Mouse (Mus musculus) cerebellum, adult 9-10 months (tissue): ENCODE data around the gene Smad6.

Experiments used
- DNase-seq: peaks from one replicate; pipeline ENCODE4 v3.0.0; 2022

Gene Smad6

GRCm38 (mm10) chr9:63959129-63959932 is 62.5 kb downstream of the Smad6 start:
- no peak for DNase-seq

DNA sequence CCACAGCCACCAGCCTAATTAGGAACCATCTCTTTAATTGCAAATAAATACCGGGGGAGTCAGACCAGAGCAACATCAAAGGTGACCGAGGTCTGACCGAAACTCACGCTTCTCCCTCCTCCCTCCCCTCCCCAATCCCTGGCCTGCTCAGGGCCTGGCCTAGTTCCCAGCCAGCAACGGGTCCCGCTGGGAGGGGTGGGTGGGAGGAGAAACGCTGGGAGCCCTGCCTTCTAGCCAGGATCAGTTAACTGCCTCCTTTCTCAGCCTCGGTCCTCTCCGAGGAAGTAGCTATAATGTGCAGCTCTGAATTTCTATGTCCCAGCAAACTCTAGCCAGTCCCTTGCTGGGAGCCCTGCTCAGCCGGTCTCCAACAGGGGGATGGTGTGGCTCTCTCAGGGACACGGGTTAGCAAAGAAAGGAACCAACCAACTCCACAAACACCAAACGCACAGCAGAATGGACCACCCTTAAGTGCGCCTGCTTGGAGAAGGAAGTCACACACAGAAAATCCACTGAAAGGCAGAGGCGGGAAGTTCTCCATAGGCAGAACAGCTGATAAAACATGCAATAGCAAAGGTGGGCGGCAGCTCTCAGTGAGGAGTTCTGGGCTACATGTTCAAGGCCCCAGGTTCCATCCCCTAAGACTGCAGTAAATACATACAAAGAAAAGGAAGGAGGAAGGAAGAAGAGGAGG is 63.4 kb downstream of the Smad6 start:
- no peak for DNase-seq

DNA sequence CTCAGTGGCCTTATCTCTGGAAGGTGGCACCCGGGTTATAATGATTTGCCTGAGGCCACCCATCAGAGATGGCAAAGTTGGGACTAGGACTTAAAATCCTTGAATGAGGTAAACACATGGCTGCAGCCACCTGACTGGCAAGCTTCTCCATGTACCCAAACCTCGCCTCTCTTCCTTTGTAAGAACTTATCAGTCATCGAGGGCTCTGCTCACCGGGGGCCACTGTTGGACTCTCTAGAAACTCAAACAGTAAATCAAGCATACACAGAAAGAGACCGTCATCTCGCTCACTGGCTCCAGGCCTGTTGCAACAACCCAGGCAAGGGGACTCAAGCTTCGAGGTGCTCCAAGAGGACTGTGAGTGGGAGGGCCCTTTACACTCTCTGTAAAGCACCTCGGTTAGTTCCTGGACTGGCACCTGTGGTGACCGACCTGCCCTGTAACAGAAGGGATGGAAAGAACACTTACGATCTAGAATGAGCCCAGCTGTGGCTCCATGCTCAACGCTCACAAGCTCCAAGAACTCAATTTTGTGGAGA is 64.1 kb downstream of the Smad6 start:
- no peak for DNase-seq

- peak; percentile 31 for DNase-seq
Observed at GRCm38 (mm10) chr9:63956052-63956451, 65.8 kb downstream of the Smad6 start.

DNA sequence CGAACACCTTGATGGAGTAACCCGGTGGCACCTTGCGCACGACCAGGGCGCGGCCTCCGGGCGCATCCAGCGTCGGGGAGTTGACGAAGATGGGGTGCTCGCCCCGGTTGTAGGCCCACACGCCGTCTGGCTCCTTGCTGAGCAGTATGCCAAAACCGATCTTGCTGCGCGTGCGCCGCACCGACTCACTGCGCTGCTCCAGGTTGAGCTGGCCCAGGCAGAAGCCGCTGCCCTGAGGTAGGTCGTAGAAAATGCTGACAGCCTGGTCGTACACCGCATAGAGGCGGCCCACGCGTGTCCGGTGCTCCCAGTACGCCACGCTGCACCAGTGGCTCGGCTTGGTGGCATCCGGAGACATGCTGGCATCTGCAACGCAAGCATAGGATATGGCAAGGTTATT is 68.2 kb downstream of the Smad6 start:
- DNase-seq = no peak

GRCm38 (mm10) chr9:63952591-63952990 is 69.3 kb downstream of the Smad6 start:
- DNase-seq = no peak

- no peak for DNase-seq
Observed at GRCm38 (mm10) chr9:63950357-63950756, 71.5 kb downstream of the Smad6 start.

DNA sequence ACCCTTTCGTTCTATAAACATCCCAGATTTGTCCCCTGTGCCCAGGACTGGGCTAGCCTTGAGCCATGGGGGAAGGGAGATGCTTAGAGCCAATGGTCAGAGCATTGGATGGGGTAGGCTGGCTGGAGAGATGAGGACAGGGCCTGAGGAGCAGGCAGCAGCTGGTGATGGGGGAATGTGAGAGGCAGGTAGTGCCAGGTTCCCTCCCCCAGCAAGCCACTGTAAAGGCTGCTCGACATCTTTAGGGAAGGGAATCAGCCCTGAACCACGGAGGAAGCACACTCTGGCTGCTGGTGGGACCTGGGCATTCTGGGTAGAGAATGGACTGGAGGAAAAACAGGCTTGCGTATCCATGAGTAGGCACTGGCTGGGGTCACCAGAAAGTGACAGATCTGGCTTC is 72.5 kb downstream of the Smad6 start:
- no peak for DNase-seq

DNA sequence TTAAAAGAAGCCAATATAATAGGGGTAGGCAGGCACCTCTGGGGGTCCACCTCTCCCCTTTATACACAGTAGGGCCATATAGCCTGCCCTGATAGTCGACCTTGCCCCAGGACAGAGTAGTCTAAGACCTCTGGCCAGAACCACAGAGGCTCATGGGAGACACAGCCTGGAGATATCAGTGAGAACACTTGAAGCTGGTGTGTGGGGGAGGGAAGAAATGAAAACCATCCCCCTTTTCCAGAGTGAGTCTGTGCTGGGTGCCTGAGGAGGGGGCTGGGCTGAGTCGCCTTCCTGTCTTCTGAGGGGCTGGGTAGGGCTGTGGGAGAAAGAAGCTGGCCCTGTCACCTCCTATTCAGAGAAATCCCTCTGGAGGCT is 79.3 kb downstream of the Smad6 start:
- DNase-seq = no peak

DNA sequence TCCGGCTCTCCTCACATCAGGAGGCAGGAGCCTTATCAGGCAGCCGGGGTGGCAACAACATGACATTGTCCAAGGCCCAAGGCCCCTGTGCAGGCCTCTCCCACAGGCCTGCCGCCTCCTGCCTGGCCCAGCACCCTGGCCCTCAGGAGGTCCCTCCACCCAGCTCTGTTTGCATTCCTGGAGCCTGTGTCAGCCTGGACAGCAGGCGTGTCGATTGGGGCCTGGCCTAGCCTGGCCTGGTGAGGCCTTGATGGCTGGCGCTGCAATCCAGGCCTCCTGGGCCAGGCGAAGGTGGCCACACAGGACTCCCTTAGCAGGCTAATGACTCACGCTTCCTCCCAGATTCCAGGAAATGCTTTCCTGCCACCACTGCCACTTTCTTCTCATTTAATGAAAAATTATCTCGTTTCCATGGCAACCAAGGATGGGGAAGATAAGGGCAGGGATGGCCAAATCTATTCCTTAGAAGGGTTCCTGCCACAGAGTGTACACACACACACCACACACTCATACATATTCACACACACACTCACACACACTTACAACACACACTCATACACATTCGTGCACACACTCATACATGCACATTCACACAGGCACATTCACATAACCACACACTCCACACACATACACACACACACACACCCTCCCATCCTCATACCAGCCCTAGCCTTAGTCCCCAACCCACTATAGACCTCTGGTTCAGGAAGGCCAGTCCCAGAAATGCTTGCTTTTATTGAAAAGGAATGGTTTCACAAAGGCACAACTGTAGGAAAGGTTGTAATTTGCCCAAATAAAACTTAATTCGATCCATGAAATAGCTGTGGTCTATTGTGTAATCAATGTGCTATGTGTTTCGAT is 79.9 kb downstream of the Smad6 start:
- no peak for DNase-seq

DNA sequence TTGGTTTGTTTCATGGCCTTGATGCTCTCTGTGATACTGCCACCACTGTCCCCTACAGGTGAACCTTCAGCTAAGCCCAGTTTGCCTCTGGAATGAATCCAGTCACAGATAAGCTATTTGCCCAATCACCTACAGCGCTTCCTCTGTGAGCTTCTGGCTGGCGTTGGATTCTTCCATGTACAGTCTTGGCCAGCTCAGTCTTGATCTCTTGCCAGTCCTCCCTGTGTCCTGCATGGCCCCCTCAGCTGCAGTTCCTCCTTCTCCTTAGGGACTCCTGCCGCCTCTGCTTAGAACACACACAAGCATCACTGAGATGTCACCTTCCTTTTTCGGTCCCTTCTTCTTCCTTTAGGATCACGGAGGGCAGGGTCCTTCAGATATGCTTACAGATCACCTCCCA is 85.6 kb downstream of the Smad6 start:
- DNase-seq = no peak

DNA sequence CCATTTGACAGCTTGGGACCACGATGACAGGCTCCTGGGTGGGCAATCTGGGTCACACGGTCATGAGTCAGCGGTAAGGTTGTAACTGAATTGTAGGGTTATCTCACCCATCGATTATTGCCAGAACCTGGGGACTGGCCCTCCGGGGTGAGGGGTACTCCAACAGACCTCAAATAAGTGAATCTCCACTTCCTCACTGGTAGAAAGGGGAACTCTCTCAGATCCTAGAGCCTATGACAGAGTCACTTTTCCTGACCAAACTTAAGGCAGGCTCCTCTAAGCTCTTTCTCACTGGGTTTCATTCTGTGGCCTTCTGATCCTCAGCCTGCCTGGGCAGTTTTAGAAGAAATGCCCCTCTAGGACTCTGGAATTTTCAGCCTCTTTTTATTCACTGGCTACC is 88.8 kb downstream of the Smad6 start:
- DNase-seq = no peak

GRCm38 (mm10) chr9:63927340-63928049 is 94.4 kb downstream of the Smad6 start:
- DNase-seq = no peak

GRCm38 (mm10) chr9:63926377-63926776 is 95.5 kb downstream of the Smad6 start:
- no peak for DNase-seq

- no peak for DNase-seq
Observed at GRCm38 (mm10) chr9:63923190-63923717, 98.6 kb downstream of the Smad6 start.

DNA sequence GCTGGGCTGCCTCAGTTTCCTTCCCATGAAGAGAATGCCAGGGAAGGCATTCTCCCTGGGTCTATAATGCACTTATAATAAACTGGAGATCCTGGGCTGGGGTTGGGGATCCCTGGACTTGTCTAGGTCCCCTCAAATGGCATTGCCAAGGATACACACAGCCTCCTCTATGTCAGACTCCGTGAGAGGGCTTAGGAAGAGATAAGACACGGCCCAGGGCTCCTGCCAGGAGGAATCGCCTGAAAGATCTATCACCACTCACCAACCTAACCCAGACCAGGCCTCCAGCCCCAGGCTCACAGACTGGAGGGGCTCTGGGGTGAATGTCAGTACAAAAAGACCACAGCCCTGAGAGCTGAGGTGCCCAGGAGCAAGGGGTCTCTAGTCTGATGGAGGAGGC is 102.2 kb downstream of the Smad6 start:
- DNase-seq = no peak

- peak; percentile 6 for DNase-seq
Observed at GRCm38 (mm10) chr9:63919001-63919555, 102.8 kb downstream of the Smad6 start.

- DNase-seq = peak; percentile 41
Observed at GRCm38 (mm10) chr9:63918245-63918644, 103.6 kb downstream of the Smad6 start.

DNA sequence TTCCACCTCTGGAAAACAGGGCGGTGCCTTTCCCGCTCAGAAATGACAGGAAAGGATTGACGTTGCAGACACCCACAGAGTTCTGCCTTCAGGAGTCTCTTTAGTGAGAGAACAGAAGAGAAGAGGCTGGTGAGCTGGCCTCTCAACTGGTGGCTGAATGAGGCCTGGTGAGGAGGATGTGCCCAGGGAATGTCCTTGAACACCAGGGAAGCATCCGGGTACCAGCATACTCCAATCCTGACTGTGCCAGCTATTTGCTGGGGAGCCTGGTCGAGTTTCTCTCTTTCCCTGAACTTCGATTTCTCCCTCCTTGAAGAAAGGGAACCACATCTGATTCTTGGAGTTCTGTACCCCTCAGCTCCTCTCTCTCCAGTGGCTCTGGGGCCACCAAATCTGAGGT is 105.4 kb downstream of the Smad6 start:
- no peak for DNase-seq

- DNase-seq = peak; percentile 8
Observed at GRCm38 (mm10) chr9:63915976-63916375, 105.9 kb downstream of the Smad6 start.

DNA sequence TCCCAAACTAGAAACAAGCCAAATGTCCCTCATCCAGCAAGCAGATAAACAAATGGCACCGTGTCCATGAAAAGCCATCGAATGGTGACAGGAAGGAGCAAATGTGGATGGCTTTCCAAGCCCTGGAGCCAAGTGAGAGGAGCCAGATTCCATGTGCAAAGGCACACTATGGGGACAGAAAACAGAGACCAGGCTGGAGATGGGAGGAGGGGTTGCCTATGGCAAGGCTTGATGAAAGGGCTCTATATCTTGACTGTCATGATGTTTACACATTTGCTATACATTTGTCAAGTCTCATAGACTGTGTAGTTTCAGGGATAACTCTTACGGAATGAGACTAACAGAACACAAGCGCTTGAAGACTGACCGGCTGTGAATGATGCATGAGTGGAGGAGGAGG is 106.9 kb downstream of the Smad6 start:
- DNase-seq = no peak

DNA sequence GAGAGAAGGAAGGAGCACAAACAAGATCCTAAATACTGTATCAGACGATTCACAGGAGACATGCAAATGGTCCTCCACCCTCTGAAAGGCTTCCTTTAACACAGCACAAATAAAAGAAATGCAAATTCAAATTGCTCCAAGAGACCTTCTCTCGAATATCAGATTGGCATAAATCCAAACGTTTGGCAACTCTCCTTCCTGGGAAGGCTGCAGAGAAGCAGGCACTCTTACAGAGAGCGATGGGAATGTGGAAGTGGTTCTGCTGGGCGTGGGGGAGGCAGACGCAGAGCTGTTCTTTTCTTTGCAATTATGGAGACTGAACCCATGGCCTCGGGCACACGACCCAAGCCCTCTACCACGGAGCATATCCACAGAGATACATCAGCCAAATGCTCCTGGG is 109.8 kb downstream of the Smad6 start:
- no peak for DNase-seq
